Mouse (Mus musculus): ENCODE data around the gene Arid3b.

Arid3b gene

DNA sequence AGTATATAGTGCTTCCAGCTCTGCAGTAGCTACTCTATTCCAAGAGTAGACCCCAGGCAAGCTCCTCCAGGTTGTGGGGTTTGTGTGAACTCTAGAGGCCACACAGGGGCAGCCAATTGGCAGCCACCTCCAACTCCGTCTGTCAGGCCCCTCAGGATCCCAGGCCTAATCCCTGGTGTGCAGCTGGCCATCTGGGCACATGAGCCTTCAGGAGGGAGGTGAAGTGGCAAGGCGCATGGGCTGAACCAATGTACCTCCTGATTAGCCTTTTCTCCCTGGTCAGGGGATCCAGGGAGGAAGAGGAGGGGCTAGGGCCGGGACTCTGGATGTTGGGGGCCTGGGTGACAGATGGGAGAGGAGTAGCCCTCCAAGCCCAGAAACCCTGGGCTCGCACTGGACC is 60.9 kb downstream of the Arid3b start:
- no peak for DNase-seq (ENCODE audit: low spot score in 2 of 2)

DNA sequence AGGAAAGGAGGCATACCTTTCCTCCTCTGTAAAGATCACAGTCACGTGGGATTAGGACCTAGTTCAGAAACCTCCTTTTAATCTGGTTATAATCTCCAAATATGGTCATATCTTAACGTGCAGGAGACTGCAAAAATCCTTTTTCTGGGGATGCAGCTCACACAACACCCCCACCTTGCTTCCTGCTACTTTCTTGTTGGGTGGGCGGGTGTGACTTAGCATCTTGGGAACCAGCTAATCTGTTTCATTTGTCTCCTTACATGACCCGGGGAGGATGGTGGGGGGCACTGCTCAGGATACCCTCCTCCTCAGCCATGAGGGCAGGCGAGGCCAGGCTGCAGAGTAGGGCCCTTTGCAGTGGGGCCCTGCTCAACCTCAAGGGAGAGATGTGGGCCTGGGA is 61.6 kb downstream of the Arid3b start:
- DNase-seq (ENCODE audit: low spot score in 2 of 2), result peak; percentile 58 to 82

DNA sequence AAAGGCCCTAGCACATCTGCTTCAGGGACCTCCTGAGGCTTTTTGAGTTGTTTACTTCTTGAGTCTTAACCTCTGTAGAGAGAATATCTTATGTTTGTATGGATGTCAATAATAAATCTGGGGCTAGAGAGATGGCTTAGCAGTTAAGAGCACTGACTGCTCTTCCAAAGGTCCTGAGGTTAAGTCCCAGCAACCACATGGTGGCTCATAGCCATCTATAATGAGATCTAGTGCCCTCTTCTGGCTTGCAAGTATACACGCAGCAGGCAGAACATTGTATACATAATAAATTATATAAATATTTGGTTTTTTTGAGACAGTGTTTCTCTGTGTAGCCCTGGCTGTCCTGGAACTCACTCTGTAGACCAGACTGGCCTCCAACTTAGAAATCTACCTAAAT is 62.4 kb downstream of the Arid3b start:
- DNase-seq (ENCODE audit: low spot score in 2 of 2), result no peak

DNA sequence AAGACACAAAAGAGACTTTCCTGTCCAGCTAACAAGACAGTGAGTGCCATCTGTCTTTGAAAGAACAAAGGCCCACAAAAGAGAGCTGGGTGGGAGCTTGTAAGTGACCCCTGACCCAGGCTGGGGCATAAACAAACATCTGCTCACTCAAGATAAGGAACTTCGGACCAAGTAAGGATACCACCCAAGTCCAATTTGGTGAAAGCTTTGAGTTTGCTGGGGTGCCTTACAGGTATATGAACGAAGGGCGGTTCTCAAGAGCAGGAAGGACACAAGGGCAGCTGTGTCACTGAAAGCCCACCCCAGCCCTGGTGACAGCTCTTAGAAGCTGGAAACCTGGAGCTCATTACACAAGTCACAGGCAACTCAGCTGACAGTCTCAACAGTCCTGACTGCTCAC is 62.8 kb downstream of the Arid3b start:
- no peak for DNase-seq (ENCODE audit: low spot score in 2 of 2)

DNA sequence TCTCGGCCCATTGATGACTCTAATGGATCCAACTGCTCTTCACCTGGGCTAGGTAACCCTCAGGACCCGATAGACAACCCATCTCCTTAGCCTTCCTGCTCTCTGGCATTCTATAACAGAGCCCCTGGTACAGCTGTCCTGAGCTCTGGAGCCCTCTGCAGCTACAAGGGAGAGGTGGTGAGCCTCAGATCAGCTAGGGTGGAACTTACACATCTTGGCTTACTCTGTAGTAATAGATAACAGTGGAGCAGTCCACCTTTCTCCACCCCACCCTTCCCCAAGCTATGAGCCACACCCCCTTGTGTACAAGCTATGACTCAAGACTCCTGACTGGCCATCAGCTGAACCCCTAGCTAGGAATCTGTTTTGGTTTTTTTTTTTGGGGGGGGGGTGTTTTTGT is 65.8 kb downstream of the Arid3b start:
- no peak for DNase-seq (ENCODE audit: low spot score in 2 of 2)

DNA sequence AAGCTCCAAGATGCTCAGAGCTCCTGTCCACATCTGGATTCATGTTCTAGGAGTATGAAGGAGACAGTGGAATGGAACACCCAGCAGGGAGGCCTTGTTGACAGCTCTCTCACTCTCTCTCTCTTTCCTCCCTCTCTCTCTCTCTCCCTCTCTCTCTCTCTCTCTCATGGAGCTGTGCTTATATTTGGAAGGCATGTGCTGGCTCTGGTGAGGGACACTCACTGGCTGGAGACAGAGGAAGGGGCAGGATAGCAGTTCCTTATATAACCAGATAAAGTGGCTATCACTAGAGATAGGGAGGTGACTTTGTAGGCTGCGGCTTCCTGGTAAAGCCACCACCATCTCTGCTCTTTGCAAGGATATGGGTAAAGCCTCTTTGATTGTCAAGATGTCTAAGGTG is 66.4 kb downstream of the Arid3b start:
- DNase-seq (ENCODE audit: low spot score in 2 of 2), result no peak

DNA sequence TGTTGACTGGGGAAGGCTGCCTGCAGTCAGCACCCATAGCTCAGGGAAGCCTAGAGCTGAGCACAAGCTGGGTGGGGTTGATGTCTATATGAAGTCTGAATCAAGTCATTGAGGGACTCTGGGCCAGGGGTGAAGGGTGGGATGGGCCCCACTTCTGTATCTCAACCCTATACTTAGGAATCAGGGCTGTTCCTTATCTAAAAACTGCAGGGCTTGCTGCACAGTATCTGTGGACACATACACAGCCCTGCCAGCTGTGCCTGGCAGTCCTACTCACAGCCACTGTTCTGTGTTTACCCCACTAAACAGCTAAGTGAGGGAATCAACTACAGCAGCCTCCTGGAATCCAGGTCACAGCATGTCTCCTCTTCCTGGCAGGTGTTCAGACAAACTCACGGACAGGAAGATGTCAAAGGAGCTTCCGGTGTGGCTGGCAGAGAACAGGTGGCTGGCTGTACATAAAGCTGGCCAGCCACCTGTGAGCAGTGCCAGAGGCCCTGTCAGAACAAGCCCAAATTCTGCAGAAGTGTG is 67.0 kb downstream of the Arid3b start:
- no peak for DNase-seq (ENCODE audit: low spot score in 2 of 2)

DNA sequence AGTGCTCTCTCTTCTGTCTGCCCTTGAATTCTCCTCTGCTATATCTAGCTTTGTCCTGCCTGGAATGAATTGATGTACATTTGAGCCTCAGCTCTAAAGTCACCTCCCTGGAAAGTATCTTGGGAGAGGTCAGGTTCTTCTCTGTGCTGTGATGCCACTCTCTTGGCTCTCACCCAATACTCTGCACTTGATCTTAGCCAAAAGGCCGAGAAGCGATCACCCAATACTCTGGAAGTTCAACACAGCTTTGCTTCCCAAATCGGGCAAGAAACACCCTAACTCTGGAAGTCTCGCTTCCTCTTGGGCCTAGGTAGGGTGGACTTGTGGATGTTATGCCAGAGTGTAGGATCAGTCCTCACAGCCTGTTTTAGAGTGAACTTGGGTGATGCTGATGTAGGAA is 69.4 kb downstream of the Arid3b start:
- DNase-seq (ENCODE audit: low spot score in 2 of 2), result no peak

DNA sequence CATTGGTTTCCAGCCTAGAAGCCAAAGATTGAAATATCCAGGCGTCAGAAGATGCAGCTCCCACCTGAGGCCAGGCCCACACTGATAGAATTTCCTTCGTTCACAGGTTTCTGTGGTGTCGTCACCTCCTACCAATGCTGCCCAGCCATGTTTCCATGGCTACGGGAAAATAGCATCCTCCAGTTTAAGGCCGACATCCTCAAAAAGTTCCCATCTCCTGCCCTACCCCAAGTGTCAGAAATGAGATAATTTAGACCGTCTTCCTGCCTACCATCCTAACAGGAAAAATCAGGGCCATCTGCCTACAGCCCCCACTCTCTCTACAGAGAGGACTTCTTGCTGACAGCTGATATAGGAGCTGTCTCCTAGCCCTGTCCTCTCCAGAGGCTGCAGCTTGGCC is 70.2 kb downstream of the Arid3b start:
- peak; percentile 46 to 60 for DNase-seq (ENCODE audit: low spot score in 2 of 2)

DNA sequence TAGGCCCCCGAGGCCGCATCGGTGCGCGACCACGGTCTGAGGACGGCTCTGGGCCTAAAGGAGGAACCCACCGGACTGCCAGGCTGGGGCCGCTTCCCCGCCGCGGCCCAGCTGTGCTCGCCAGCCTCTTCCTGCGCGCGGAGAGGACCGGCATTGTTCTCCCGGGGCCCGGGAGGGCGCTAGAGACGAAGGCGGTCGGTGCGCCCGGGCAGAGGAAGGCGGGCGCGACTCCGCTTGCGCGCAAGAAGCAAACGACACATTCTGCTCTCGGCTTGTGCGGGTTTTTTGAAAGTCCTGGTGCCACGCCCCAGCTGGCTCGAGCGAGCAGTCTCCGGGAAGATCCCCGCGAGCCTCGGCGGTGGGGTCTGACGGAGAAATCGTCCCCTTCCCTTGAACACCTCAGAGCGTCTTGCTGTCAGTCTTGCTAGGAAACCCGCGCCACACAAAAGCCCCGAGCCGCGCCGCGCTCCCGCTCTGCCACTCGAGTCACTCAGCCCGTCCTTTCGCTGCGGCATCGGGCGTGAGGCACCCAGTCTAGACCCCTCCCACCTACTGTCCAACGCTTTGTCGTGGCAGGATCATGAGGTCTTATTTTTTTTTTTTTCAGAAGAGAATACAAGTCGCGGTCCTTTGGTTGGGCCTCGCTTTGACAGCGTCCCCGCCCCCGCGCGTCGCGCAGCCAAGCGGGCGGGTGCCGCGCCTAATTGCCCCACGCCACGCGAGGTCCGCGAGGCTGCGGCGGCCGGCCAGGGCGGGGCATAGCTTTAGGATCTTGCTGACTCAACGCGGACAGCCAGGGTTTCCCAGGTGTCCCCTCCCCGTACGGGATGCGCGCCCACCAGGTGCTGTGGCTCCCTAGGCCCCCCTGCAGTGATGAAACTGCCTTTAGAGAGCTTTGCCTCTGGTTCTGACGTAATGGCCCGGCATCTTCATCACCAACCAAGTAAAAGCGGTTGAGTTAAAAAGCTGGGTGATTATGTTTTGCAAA is 70.9 kb downstream of the Arid3b start, which contains the start of gene Clk3:
Gene Clk3, minus strand, starts transcription at position 497 of the 988 bp plus-strand sequence.
- DNase-seq (ENCODE audit: low spot score in 2 of 2), result peak in 1 of 2 experiments; percentile 80

DNA sequence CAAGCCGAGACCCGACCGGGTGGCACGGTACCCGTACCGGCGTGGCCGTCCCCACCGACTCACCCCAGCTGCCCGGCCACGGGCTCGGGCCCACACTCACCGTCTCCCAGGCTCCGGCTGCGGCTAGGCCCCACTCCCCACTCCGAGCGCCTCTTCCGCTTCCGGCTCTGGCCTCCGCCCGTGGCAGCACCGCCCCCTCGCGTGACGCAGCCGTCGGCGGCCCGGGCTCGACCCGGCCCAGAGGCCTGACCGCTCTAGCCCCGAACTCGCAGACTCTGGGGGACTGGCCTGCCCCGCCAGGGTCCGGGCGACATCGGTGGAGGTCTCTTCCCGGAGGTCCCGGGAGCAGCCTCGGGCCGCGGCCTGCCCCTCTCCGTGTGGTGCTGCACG is 71.6 kb downstream of the Arid3b start:
- peak; percentile 92 to 94 for DNase-seq (ENCODE audit: low spot score in 2 of 2)

DNA sequence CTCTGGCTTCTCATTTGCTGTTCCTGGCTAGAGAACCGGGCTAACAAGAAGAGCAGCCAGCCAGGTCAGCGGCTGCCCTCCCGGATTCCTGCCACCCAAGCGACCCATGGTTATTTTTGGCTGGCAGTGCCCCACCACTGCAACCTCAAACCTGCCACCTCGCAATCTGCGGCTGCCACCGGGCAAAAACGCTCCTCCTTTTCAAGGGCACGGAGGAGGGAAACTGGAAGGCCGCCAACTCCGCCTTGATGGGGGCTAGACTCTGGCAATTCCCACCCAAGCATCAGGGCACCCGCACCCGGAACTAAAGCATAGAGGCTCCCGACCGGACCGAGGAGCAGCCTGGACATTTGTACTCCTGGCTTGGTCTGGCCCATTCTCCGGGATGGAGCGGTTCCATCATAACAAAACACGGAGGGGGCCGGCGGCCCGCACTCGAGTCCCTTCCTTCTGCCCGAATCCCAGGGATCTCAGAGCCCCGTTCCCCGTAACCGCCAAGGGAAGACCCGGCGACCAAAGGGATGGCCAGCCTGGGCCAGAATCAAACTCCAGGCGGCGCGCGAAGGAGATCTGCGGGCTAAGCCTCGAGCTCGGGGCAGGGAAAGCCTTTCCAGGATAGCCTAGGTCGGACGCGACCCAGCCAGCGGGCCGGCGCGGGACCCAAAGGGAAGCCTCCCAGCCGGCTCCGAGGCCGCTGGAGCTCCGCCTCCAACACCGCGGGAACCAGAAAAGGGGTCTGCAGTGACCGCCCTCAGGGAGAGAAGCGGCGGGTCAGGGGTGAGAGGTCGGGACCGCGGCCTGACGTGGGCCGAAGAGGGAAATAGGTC is 72.2 kb downstream of the Arid3b start:
- DNase-seq (ENCODE audit: low spot score in 2 of 2), result peak; percentile 80

DNA sequence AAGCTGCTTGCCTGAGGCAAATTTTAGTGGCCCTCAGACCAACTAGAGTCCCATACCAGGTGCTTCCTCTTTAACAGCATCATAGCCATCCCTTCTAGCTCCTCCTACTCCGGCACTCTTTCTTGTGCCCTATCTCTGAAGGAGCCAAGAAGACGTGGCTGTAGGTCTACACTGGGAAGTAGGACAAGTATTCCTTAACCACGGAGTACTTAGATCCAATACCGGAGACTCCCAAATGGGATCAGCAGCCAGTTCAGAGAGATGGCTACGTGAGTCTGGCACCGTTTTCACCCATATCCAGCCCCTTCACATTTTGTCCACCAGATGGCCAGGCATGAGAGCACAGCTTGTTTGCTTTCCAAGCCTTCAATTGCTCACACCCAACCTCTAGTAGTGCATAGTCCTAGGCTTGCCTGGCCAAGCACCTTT is 74.0 kb downstream of the Arid3b start:
- DNase-seq (ENCODE audit: low spot score in 2 of 2), result no peak

DNA sequence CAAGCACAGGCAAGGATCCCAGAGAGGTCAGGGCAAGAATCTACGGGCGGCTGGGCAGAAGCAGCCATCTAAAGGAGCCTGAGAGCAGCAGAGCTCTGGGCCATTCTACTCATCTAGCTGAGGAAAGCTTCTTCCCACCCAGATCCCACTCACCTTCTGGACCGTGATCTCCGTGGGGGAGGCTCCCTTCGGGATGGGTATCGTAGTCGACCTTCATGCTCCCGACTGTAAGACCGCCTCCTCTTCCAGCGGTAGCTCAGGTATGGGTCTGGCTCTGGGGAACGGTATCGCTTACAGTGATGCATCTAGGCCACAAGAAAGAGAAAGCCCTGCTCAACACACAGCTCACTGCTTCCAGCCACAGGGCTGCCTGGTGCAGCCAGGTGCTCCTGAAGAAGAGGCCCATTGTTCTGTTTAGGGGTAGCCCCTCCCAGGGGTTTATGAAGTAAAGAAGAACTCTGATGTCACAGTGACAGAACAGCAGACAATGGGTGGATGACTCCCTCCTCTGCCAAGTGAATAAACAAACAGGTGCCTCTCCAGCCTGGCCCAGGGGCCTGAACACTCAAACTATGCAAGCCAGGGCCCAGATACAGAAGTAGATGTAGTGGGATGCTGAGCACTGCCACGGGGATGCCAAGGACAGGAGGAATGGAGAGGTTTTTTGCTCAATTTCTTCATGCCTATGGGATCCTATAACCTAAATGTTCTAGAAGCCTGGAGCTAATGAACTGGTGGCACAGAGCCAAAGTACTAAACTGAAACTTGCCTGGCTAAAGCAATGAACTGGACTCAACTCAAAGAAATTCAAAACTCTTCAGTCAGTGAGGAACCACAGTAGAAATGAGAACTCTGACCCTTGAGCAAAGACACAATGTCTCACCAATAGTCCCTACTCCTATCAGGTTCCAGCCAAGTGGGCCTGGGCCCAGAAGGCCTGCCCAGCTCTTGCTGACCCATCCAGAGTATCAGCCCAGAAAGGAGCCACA is 74.7 kb downstream of the Arid3b start:
- no peak for DNase-seq (ENCODE audit: low spot score in 2 of 2)

DNA sequence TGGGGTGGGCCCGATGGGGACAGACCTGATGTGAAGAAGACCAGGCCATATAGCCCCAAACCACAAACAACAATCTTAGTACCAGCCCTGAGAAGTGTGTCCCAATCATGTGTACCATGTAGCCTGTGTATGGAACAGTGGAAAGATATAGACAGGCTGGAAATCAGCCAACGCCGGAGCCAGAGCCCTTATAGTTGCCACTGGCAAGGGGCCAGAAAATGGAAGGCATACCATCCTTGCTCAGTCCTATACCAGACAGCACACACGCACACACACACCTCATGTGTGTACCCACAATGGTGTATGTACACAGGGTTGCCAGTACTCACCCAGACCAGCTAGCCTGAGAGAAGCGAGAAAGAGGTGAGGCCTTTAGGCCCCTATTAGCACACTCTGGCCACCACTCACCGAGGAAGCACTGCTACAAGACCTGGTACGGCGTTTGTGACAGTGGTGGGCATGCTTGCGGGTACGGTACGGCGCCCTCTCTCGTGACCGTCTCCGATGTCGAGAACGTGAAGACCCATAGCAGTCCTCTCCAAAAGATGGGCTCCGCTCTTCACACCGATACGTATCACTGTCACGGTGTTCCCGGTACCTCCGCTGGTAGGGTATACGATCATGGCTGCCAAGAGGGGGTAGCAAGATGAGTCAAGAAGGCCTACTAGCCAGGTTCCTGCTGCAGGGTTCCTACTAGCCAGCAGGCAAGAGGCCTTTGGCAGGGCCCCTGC is 76.0 kb downstream of the Arid3b start:
- DNase-seq (ENCODE audit: low spot score in 2 of 2), result no peak

DNA sequence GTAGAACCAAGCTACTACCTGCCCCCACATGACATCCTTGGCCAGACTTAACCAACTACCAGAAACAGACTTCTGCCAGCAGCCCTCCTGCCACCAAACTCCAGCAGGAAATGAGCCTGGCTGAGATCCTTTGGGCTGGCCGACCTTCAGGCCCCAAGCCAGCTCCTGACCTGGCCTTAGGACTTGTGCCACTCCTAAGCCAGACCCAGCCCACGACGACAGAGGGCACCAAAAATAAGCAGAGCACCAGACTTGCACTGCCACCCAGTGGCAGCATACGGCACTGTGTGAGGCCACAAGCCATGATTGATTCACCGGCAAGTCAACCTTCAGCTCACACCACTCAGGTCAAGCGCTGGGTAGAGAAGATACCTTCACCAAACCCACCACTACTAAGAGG is 77.3 kb downstream of the Arid3b start:
- peak; percentile 65 to 82 for DNase-seq (ENCODE audit: low spot score in 2 of 2)

DNA sequence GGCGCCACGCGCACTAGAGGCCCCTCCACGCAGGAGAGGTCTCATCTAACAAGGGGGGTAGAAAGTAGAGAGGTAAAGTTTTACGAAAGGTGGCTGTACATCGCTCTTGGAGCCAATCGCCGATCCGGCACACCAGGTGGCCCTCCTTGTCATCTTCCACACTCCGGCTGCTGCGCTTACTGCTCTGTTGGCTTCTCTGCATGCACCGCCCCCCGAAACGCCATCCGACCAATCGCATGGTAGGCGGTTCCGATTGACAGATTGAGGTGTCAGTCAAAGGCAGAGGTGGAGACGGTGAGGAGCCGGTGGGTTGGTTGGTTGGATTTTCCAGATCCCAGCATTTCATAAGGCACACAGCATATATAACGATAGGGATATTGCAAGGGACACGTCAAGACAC is 78.1 kb downstream of the Arid3b start:
- no peak for DNase-seq (ENCODE audit: low spot score in 2 of 2)

DNA sequence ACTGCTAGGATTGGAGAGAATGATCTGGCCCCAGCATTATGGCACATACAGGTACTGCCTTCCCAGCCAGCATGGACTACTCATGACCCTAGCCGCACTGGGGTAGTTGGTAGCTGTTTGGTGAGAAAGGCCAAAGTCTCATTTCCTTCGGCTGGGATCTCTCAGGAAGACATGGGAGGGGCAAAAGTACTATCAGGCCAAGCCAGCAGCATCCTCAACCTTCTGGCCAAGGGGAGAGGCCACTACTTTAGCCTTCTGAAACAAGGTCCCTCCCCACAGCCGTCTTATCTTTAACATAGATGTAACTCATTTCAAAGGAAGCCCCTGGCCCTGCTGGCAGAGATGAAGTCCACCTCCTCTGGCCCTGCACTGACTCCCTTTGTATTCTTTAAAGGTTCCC is 79.0 kb downstream of the Arid3b start:
- no peak for DNase-seq (ENCODE audit: low spot score in 2 of 2)

DNA sequence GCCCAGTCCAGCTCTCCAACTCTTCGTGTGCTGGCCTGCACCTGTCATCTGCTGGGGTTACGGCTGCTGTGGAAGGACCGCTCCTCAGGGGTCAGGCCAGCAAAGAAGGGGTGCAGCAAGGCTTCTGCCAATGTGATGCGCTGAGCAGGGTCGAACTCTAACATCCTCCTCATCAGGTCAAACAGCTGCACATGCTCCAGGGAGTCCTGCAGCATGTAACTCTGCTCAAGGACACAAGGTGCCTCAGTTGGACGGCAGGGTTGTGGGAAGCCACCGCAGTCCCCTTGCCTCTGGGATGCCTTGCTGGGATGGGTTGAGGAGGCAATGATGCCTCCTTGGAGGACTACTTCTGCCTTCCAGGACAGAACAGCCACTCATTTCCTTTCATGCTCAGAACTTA is 85.7 kb downstream of the Arid3b start:
- no peak for DNase-seq (ENCODE audit: low spot score in 2 of 2)

DNA sequence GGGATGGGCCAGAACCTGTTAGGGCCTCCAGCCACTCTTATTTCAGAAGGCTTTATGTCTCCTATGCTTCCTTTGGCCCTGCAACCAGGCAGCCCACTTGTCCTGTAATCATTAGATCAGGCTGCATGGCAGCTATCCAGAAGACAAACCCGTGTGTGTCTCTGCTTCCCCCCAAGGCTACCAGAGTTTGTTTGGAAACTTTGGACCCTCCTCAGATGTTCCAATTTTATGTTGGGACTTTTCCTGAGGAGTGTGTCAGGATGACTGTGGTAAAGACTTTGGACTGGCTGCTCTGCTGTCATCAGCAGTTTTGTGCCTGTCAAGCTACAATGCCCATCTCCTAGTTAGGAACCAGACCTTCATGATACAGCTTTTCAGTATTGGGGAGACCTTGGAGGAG is 87.8 kb downstream of the Arid3b start:
- no peak for DNase-seq (ENCODE audit: low spot score in 2 of 2)
